Mouse (Mus musculus) forebrain, embryonic 10.5 days (tissue): ENCODE results near the gene Gm20479. TPM values are rescaled to one million over a fixed set of nuclear protein-coding genes. Genes with fewer than 3 reads are reported as not detected.

Source experiments
- DNase-seq: peaks from one replicate; pipeline ENCODE4 v3.0.0-alpha.2; 2017; ENCODE audit warnings: low spot score; ENCODE audit errors: extremely low spot score
- H3K27ac ChIP-seq: fragments of 300-500 bp; sonication (generic); 2 replicates; pipeline ENCODE4 v1.5.1; 2016; ENCODE audit warnings: mild to moderate bottlenecking
- H3K27me3 ChIP-seq: fragments of 300-500 bp; sonication (generic); 2 replicates; pipeline ENCODE4 v1.6.1; 2016; ENCODE audit warnings: mild to moderate bottlenecking; ENCODE audit not compliant: poor library complexity, severe bottlenecking
- H3K36me3 ChIP-seq: fragments of 300-500 bp; sonication (generic); replicated peaks from 2 replicates; pipeline ENCODE4 v1.6.1; 2016; ENCODE audit warnings: mild to moderate bottlenecking, moderate library complexity
- H3K4me1 ChIP-seq: fragments of 300-500 bp; sonication (generic); 2 replicates; pipeline ENCODE4 v1.6.1; 2016
- H3K4me3 ChIP-seq: fragments of 300-500 bp; sonication (generic); 2 replicates; pipeline ENCODE4 v1.5.1; 2016; ENCODE audit warnings: mild to moderate bottlenecking, moderate library complexity
- H3K9me3 ChIP-seq: fragments of 300-500 bp; sonication (generic); 2 replicates; pipeline ENCODE4 v1.6.1; 2016; ENCODE audit warnings: mild to moderate bottlenecking, moderate library complexity
- WGBS: fragments of 180-500 bp; shearing (Covaris S2); methylation state at CpG from one replicate; pipeline ENCODE4 v1.1.7; 2016; 5-methylcytosine and 5-hydroxymethylcytosine counted together
- polyA plus RNA-seq: library from polyadenylated mRNA; unstranded; fragments of >200 nt; fragmentation: Nextera tagmentation; extraction: Ambion mirVana; gene quantifications from 2 replicates; pipeline ENCODE4 v1.2.1, GENCODE M21; 2016

Gm20479 gene
- polyA plus RNA-seq, 1 experiment from 2014 or later: 1.4 TPM

- WGBS: under 1% methylated on average over 52 of the region's 52 CpGs
- peak overlapping the region; percentile 62 for H3K4me3 ChIP-seq
- H3K4me1 ChIP-seq: peaks cover 32% of the 10 kb centered on the region
- H3K27me3 ChIP-seq: peaks cover 83% of the 10 kb centered on the region
- DNase-seq: peak; percentile 99
- H3K9me3 ChIP-seq: peaks cover 10% of the 10 kb centered on the region; the same call in 1 of the 2 replicates
- no peaks in the 10 kb centered on the region for H3K36me3 ChIP-seq
- H3K27ac ChIP-seq: peak overlapping the region; percentile 84
Measured at GRCm38 (mm10) chr7:27361283-27361946, 4.2 kb upstream of the Gm20479 start.

DNA sequence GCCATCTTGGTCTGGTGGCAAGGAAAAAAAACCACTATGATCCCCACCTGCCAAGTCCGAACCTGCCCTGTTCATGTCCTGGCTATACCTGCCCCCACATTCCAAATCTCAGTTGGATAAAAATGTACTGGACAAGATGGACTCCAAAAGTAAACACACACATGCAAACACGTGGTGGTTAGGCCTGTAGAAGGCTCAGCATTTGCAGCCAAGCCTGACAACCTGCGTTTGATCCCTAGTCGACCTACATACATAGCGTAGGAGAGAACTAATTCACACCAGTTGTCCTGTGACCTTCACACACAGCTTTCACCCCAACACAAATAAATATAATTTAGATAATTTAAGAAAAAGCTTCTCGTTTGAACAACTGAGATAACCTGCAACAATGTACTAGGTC is 3.5 kb upstream of the Gm20479 start:
- Histone ChIP-seq H3K4me3 (peak overlapping the region; percentile 62), H3K4me1 (peaks cover 36% of the 10 kb centered on the region)

DNA sequence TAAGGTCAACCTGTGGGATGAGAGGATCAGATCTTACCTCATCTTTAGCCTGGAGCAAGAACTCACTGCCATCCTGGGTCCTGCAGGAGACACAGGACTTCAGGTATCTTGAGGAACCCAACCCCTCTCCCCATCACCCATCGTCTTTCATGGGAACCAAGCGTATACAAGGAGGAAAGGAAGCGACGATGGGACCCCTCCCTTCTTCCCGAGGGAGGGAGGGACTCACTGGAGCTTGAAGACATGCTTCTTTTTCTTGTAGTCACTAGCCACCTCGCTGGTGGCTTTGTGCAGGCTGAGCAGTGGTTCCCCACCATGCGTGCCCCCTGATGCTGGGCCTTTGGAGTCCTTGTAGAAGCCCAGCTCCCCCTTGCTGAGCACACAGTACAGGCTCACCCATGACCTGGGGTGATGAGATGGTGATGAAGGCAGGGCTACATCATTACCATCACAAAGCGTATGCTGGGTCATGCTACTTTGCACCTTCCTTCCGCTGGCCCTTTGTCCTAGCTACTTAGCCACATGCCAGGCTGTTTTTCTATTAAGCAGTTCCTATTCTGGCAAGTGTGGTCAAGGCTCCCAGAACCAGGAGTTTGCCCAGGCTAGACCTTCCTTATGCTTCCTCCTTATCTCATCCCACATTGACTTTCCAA is 2.6 kb upstream of the Gm20479 start:
- no peak overlapping the region for H3K27ac ChIP-seq
- H3K4me3 ChIP-seq: no peak overlapping the region
- no peaks in the 10 kb centered on the region for H3K36me3 ChIP-seq
- DNase-seq: no peak
- H3K27me3 ChIP-seq: peaks cover 74% of the 10 kb centered on the region
- WGBS: 89% methylated on average over 9 of the region's 9 CpGs
- H3K9me3 ChIP-seq: peaks cover 6% of the 10 kb centered on the region; the same call in 1 of the 2 replicates
- peaks cover 42% of the 10 kb centered on the region for H3K4me1 ChIP-seq

More for the DNA sequence above, 3.5 kb upstream of the Gm20479 start:
- H3K27me3 ChIP-seq: peaks cover 80% of the 10 kb centered on the region
- peak overlapping the region; percentile 60 for H3K27ac ChIP-seq
- WGBS: 49% methylated on average over 6 of the region's 6 CpGs
- no peak for DNase-seq
- no peaks in the 10 kb centered on the region for H3K36me3 ChIP-seq
- H3K9me3 ChIP-seq: peaks cover 10% of the 10 kb centered on the region; the same call in 1 of the 2 replicates

DNA sequence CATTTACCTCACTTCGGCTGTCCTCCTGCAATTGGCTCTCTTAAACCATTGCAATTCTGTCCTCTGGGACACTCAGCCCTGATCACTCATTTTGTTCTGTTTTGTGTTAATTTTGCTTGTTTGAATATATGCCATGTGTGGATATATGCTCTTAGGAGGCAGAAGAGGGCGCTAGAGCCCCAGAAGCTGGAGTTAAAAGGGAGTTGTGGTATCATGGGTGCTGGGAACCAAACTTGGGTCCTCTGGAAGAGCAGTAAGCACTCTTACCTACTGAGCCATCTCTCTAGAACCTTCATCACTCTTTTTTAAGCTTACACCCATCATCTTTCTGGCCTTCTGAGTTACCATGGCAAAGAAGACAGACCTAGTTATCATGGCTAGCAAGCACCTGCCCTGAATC is 1.9 kb upstream of the Gm20479 start:
- Histone ChIP-seq H3K4me1 (peaks cover 46% of the 10 kb centered on the region), H3K36me3 (no peaks in the 10 kb centered on the region), H3K4me3 (no peak overlapping the region), H3K27me3 (peaks cover 73% of the 10 kb centered on the region), H3K27ac (no peak overlapping the region), H3K9me3 (peaks cover 6% of the 10 kb centered on the region; the same call in 1 of the 2 replicates)
- DNase-seq: no peak
- 78% methylated on average over 2 of the region's 2 CpGs for WGBS

GRCm38 (mm10) chr7:27357595-27357978 is 368 bp upstream of the Gm20479 start:
- H3K4me3 ChIP-seq: peak overlapping the region; percentile 80
- peaks cover 57% of the 10 kb centered on the region for H3K27me3 ChIP-seq
- no peak for DNase-seq
- H3K36me3 ChIP-seq: peaks cover 10% of the 10 kb centered on the region
- H3K4me1 ChIP-seq: peaks cover 43% of the 10 kb centered on the region
- no peak overlapping the region for H3K27ac ChIP-seq
- peaks cover 6% of the 10 kb centered on the region; the same call in 1 of the 2 replicates for H3K9me3 ChIP-seq
- 25% methylated on average over 3 of the region's 3 CpGs for WGBS

GRCm38 (mm10) chr7:27356248-27356647 is 971 bp downstream of the Gm20479 start:
- H3K4me1 ChIP-seq: peaks cover 36% of the 10 kb centered on the region
- peak overlapping the region; percentile 85; the same call in 1 of the 2 replicates for H3K27ac ChIP-seq
- H3K9me3 ChIP-seq: peaks cover 6% of the 10 kb centered on the region; the same call in 1 of the 2 replicates
- H3K27me3 ChIP-seq: peaks cover 45% of the 10 kb centered on the region
- H3K4me3 ChIP-seq: peak overlapping the region; percentile 80
- under 1% methylated on average over 16 of the region's 16 CpGs for WGBS
- peaks cover 24% of the 10 kb centered on the region for H3K36me3 ChIP-seq
- DNase-seq: no peak

GRCm38 (mm10) chr7:27355745-27356240 is 1.4 kb downstream of the Gm20479 start, which contains the start of gene Shkbp1:
Gene Shkbp1, minus strand, starts transcription at chr7:27356019.
- peaks cover 27% of the 10 kb centered on the region for H3K36me3 ChIP-seq
- peak within 1 kb of the TSS; percentile 80 for H3K4me3 ChIP-seq
- H3K27ac ChIP-seq: peak within 1 kb of the TSS; percentile 85
- under 1% methylated on average over 34 of the region's 34 CpGs for WGBS
- H3K27me3 ChIP-seq: peaks cover 45% of the 10 kb centered on the region
- DNase-seq: peak; percentile 90
- H3K9me3 ChIP-seq: peaks cover 6% of the 10 kb centered on the region; the same call in 1 of the 2 replicates
- H3K4me1 ChIP-seq: peaks cover 32% of the 10 kb centered on the region

DNA sequence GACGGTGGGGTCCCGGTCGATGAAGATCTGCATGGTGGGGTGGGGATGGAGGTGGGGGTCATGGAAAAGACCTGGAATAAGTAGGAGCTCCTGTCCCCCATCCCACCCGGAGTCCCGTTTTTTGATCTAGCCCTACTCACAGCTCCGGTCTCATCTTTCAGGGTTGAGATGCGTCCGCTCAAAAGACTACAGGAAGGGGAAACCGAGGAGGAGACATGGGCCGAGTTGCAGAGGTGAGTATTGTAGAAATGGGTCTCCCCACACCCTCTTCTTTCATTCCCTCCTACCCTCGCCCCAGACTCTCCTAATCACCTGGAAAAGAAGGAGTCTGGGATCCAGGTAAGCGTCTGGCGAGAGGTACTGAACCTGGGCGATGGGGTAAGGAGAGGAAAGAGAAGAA is 2.0 kb downstream of the Gm20479 start:
- Histone ChIP-seq H3K9me3 (peaks cover 6% of the 10 kb centered on the region; the same call in 1 of the 2 replicates), H3K27ac (peak overlapping the region; percentile 85), H3K36me3 (peaks cover 32% of the 10 kb centered on the region), H3K4me3 (peak overlapping the region; percentile 80), H3K27me3 (peaks cover 45% of the 10 kb centered on the region), H3K4me1 (peaks cover 29% of the 10 kb centered on the region)
- 10% methylated on average over 14 of the region's 14 CpGs for WGBS
- no peak for DNase-seq

DNA sequence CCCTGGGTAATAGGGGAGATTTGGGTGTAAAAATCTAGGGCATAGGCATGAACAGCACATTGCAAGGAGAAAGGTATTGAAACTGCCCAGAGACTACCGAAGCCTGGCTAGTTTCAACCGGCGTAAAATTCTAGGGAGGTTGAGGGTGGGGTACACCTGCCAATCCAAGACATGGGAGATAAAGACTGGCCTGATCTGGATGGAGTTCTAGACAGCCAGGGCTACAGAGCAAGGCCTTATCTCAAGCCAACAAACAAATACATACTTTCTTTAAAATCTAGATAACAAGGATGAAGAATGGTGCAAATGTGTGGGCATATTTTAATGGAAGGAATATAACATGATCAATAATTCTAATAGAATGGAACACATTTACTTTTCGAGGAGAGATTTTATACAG is 2.4 kb downstream of the Gm20479 start:
- DNase-seq: no peak
- Histone ChIP-seq H3K4me3 (peak overlapping the region; percentile 80), H3K9me3 (peaks cover 4% of the 10 kb centered on the region; the same call in 1 of the 2 replicates), H3K27me3 (peaks cover 45% of the 10 kb centered on the region), H3K36me3 (peaks cover 37% of the 10 kb centered on the region), H3K4me1 (peaks cover 29% of the 10 kb centered on the region), H3K27ac (no peak overlapping the region)
- WGBS: 58% methylated on average over 4 of the region's 4 CpGs

- DNase-seq: no peak
- Histone ChIP-seq H3K27me3 (peaks cover 39% of the 10 kb centered on the region), H3K9me3 (no peaks in the 10 kb centered on the region), H3K4me1 (peaks cover 29% of the 10 kb centered on the region), H3K4me3 (peak overlapping the region; percentile 80), H3K36me3 (peaks cover 43% of the 10 kb centered on the region), H3K27ac (no peak overlapping the region)
- 27% methylated on average over 6 of the region's 6 CpGs for WGBS
Measured at GRCm38 (mm10) chr7:27354144-27354543, 3.1 kb downstream of the Gm20479 start.

GRCm38 (mm10) chr7:27345444-27345843 is 11.8 kb downstream of the Gm20479 start:
- DNase-seq: no peak
- Histone ChIP-seq H3K36me3 (peaks cover 86% of the 10 kb centered on the region), H3K27ac (no peak overlapping the region), H3K4me3 (no peak overlapping the region), H3K9me3 (no peaks in the 10 kb centered on the region), H3K4me1 (peaks cover 17% of the 10 kb centered on the region), H3K27me3 (peaks cover 2% of the 10 kb centered on the region; the same call in 1 of the 2 replicates)
- WGBS: 17% methylated on average over 6 of the region's 6 CpGs

DNA sequence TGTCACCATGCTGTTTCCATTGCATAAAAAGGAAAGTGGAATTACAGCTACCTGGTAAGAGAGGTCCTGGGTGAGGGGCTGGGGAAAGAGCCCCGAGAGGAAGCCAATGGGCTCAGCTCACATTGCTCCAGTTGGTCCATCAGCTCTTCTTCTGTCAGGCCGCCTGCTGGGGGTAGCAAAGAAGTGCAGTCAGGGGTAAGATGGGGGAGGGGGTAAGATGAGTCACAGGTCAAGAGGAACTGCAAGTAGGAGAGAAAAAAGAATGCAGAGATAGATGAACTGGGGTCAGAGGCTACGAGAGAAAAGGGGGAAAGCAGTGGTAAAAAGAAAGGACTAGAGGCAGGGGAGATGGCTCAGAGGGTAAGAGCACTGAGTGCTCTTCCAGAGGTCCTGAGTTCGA is 14.6 kb downstream of the Gm20479 start:
- H3K36me3 ChIP-seq: peaks cover 58% of the 10 kb centered on the region
- 39% methylated on average over 4 of the region's 4 CpGs for WGBS
- DNase-seq: no peak

GRCm38 (mm10) chr7:27339519-27339918 is 17.7 kb downstream of the Gm20479 start:
- no peak for DNase-seq
- 38% methylated on average over 7 of the region's 7 CpGs for WGBS
- Histone ChIP-seq H3K4me1 (peaks cover 40% of the 10 kb centered on the region), H3K4me3 (0 out of 2 replicates have a peak overlapping the region, but pooled peaks have one; percentile 12), H3K27ac (no peak overlapping the region), H3K27me3 (peaks cover 57% of the 10 kb centered on the region), H3K9me3 (no peaks in the 10 kb centered on the region), H3K36me3 (peaks cover 30% of the 10 kb centered on the region)

More for the DNA sequence above, 14.6 kb downstream of the Gm20479 start:
- no peaks in the 10 kb centered on the region for H3K9me3 ChIP-seq
- H3K27ac ChIP-seq: no peak overlapping the region
- peaks cover 27% of the 10 kb centered on the region for H3K27me3 ChIP-seq
- H3K4me3 ChIP-seq: no peak overlapping the region
- H3K4me1 ChIP-seq: peaks cover 30% of the 10 kb centered on the region
